Mouse (Mus musculus) frontal cortex, adult 2 months (tissue): Measurements from ENCODE around the gene Jund. TPM values are rescaled to one million over a fixed set of nuclear protein-coding genes. Genes with fewer than 3 reads are reported as not detected.

ENCODE experiments used
- DNase-seq, 2 experiments: peaks; one replicate each; pipeline ENCODE4 v3.0.0; 2022; ENCODE audit warnings: low spot score in 1 of 2; ENCODE audit errors: extremely low spot score in 1 of 2
- polyA plus RNA-seq: library from polyadenylated mRNA; depleted of rRNA; stranded (reverse); fragments of >200 nt; gene quantifications from 2 replicates; pipeline ENCODE4 v1.2.3, GENCODE M21; 2012

Jund gene
- polyA plus RNA-seq, 1 experiment, result 226 TPM

- DNase-seq, result no peak
These were observed 22.9 kb downstream of the Jund start for GRCm38 (mm10) chr8:70721601-70722000.

GRCm38 (mm10) chr8:70723486-70724210 is 24.9 kb downstream of the Jund start, which contains the start of gene Pde4c:
Gene Pde4c, plus strand, starts transcription at chr8:70723720.
- no peak for DNase-seq

GRCm38 (mm10) chr8:70724216-70724615 is 25.5 kb downstream of the Jund start:
- DNase-seq, result no peak

- DNase-seq, result no peak
These were observed 27.2 kb downstream of the Jund start for GRCm38 (mm10) chr8:70725792-70726447.

GRCm38 (mm10) chr8:70726721-70727120 is 28.0 kb downstream of the Jund start:
- no peak for DNase-seq

- no peak for DNase-seq
These were observed 31.2 kb downstream of the Jund start for GRCm38 (mm10) chr8:70729808-70730475.

GRCm38 (mm10) chr8:70730956-70731355 is 32.2 kb downstream of the Jund start:
- DNase-seq, result no peak

- no peak for DNase-seq
These were observed 39.0 kb downstream of the Jund start for GRCm38 (mm10) chr8:70737705-70738104.

GRCm38 (mm10) chr8:70738211-70738610 is 39.5 kb downstream of the Jund start:
- DNase-seq, result no peak

- no peak for DNase-seq
These were observed 42.9 kb downstream of the Jund start for GRCm38 (mm10) chr8:70741661-70742060.

GRCm38 (mm10) chr8:70742176-70742575 is 43.4 kb downstream of the Jund start:
- no peak for DNase-seq

- no peak for DNase-seq
These were observed 44.4 kb downstream of the Jund start for GRCm38 (mm10) chr8:70742981-70743655.

- no peak for DNase-seq
These were observed 45.2 kb downstream of the Jund start for GRCm38 (mm10) chr8:70743656-70744590.

- DNase-seq, result no peak
These were observed 46.1 kb downstream of the Jund start for GRCm38 (mm10) chr8:70744806-70745205.

- DNase-seq, result no peak
These were observed 47.0 kb downstream of the Jund start for GRCm38 (mm10) chr8:70745691-70746220.

- no peak for DNase-seq
These were observed 47.9 kb downstream of the Jund start for GRCm38 (mm10) chr8:70746676-70747075.

GRCm38 (mm10) chr8:70747211-70747890 is 48.6 kb downstream of the Jund start:
- no peak for DNase-seq

- no peak for DNase-seq
These were observed 49.7 kb downstream of the Jund start for GRCm38 (mm10) chr8:70748246-70749096.
